ENCODE assay signal across 9 mouse cellular contexts in the genomic region with DNA sequence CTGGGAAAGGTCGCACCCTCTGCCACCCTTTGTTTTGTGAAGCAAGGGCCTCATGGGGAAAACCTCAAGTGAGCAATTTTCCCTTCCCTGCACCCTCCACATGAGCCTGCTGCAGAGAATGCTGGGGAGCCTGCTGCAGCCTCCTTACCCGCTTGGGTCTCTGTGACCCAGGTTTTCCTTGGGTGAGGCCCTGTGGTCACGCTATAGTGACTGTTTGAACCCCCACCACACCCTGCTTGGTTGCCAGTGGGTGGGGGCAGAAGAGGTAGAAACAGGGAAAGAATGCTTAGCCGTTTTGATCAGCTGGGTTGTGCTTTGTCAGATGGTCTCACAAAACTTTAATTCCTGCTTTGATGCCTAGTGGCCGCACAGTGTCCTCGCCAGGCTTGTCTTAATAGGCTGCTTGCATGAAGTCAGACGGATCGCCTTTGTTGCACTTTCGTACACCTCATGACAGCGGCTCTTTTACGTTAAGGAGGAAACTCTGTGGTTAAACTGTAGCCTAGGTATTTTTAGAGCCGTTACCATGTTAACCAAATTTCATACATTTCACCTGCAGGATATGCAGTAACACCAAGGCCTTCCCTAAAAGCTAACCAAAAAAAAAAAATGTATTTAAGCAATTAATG.
DNase-seq lines count a peak whose midpoint lies in the region; TF ChIP-seq lines count a peak whose summit lies in the region.
"Had no signal": no experiment of that assay in that cellular context is flagged by ENCODE, and none has a peak within 500 bp of the region (broad histone marks: within the 10 kb centered on the region; RNA-seq: fewer than 3 reads in every experiment).

No protein-coding gene starts in this region.

- no peaks in the 10 kb centered on the region for H3K9me3 ChIP-seq in megakaryocyte, embryonic 14.5 days

- 81% methylated on average over 12 of the region's 12 CpGs for WGBS in heart, adult 2 months
- WGBS in cerebellum, adult 2 months: 70% methylated on average over 12 of the region's 12 CpGs

- H3K4me3 ChIP-seq in heart, adult 2 months: no peak overlapping the region
- H3K4me3 ChIP-seq in megakaryocyte, embryonic 14.5 days (replicated peaks): peak overlapping the region; percentile 66
- H3K4me3 ChIP-seq in cerebellum, adult 2 months (replicated peaks; ENCODE audit: insufficient read depth, low read depth, low read length): no peak overlapping the region
- H3K4me3 ChIP-seq: myocyte had no signal

- TF ChIP-seq POLR2A in heart, adult 2 months (IDR thresholded peaks at IDR 0.05; ENCODE audit: insufficient read depth, low read depth, low read length): no peak
- no peak for TF ChIP-seq POLR2A in cerebellum, adult 2 months (IDR thresholded peaks at IDR 0.05; ENCODE audit: borderline replicate concordance, insufficient read depth, low read length)

- no peak for TF ChIP-seq CTCF in heart, adult 2 months (IDR thresholded peaks at IDR 0.05)
- TF ChIP-seq CTCF in cerebellum, adult 2 months (IDR thresholded peaks at IDR 0.05; ENCODE audit: borderline replicate concordance, insufficient read depth, low read depth, low read length): no peak

- intact Hi-C loops in heart, adult 2 months (cut with DNase I): loop anchor here (10.0 kb wide), 1 partner anchor 268 kb away; no protein-coding TSS in a partner anchor
- intact Hi-C loops in heart, postnatal 25 days (cut with DNase I): loop anchor here (5.0 kb wide), 1 partner anchor 100 kb away; no protein-coding TSS in a partner anchor
- intact Hi-C loops in gastrocnemius, postnatal 36 days (cut with DNase I): no loop called here

- no peaks in the 10 kb centered on the region for H3K36me3 ChIP-seq in heart, adult 2 months (ENCODE audit: control insufficient read depth, insufficient read depth, low read length)
- no peaks in the 10 kb centered on the region for H3K36me3 ChIP-seq in megakaryocyte, embryonic 14.5 days (replicated peaks; ENCODE audit: low read length)
- no peaks in the 10 kb centered on the region for H3K36me3 ChIP-seq in splenic B cell, adult 2 months (ENCODE audit: control insufficient read depth, insufficient read depth, low read length, poor library complexity, severe bottlenecking)

- peak in 1 of 2 experiments; percentile 26 for DNase-seq in heart, adult 2 months
- DNase-seq in heart, postnatal 25 days (ENCODE audit: low spot score): no peak
- peak; percentile 90 for DNase-seq in induced T-regulatory cell, adult 2 months (ENCODE audit: low read depth)
- DNase-seq in splenic B cell, adult 2 months (ENCODE audit: low read depth, low spot score): peak; percentile 92
- DNase-seq in frontal cortex, postnatal 36 days (ENCODE audit: low spot score in 2 of 2): no peak
- DNase-seq in gastrocnemius, postnatal 36 days: no peak
- no peak for DNase-seq in cerebellum, adult 2 months

- TF ChIP-seq EP300 in heart, adult 2 months (IDR thresholded peaks at IDR 0.05; ENCODE audit: insufficient read depth, low read depth, low read length): no peak

- peaks cover 4% of the 10 kb centered on the region for H3K4me1 ChIP-seq in heart, adult 2 months (ENCODE audit: control insufficient read depth, insufficient read depth, low read length)
- H3K4me1 ChIP-seq in megakaryocyte, embryonic 14.5 days: peaks cover 41% of the 10 kb centered on the region
- H3K4me1 ChIP-seq in cerebellum, adult 2 months (ENCODE audit: control insufficient read depth, insufficient read depth, low read length): peaks cover 3% of the 10 kb centered on the region; the same call in 1 of the 2 replicates

- peak overlapping the region; percentile 64; the same call in 1 of the 2 replicates for H3K27ac ChIP-seq in heart, adult 2 months
- no peak overlapping the region for H3K27ac ChIP-seq in cerebellum, adult 2 months (ENCODE audit: insufficient read depth, low read length)

- H3K9ac ChIP-seq in heart, adult 2 months (ENCODE audit: low read depth, low read length): no peak overlapping the region; the same call in 1 of the 2 replicates

- no peaks in the 10 kb centered on the region for H3K27me3 ChIP-seq in heart, adult 2 months (ENCODE audit: control insufficient read depth, insufficient read depth, low read length)
- H3K27me3 ChIP-seq in megakaryocyte, embryonic 14.5 days (replicated peaks): no peaks in the 10 kb centered on the region
- no peaks in the 10 kb centered on the region for H3K27me3 ChIP-seq in splenic B cell, adult 2 months (ENCODE audit: control insufficient read depth, insufficient read depth, low read length, poor library complexity, severe bottlenecking)
- no peaks in the 10 kb centered on the region for H3K27me3 ChIP-seq in cerebellum, adult 2 months (ENCODE audit: control insufficient read depth, insufficient read depth, low read length)

- no peaks in the 10 kb centered on the region for H3K79me2 ChIP-seq in heart, adult 2 months (replicated peaks; ENCODE audit: control insufficient read depth, insufficient read depth, low read length)

Comparison
In these comparisons a context has a peak if more than half of its experiments do, and no peak if none do; other contexts are left out.
1. DNase-seq: peak in induced T-regulatory cell, adult 2 months (single experiment) and splenic B cell, adult 2 months (single experiment); none in heart, postnatal 25 days (single experiment), frontal cortex, postnatal 36 days (0 of 2), gastrocnemius, postnatal 36 days (0 of 2) and cerebellum, adult 2 months (0 of 2).